Mouse (Mus musculus) spleen, adult 2 months (tissue): Measurements from ENCODE around the gene Kdm5a. TPM values are rescaled to one million over a fixed set of nuclear protein-coding genes. Genes with fewer than 3 reads are reported as not detected.

Experiments used
- DNase-seq, 2 experiments: peaks; one replicate each; pipeline versions ENCODE4 v3.0.0 to v3.0.0-alpha.2; 2012 to 2021; ENCODE audit warnings: low spot score in 2 of 2, low read depth in 1 of 2
- H3K27ac ChIP-seq: fragments of 200-500 bp; 2 replicates; pipeline ENCODE4 v1.5.1; 2012; ENCODE audit warnings: low read length, inconsistent platforms; ENCODE audit not compliant: insufficient read depth
- H3K27me3 ChIP-seq: fragments of 200-500 bp; 2 replicates; pipeline ENCODE4 v1.6.1; 2012; ENCODE audit warnings: mild to moderate bottlenecking, moderate library complexity, low read length, inconsistent platforms; ENCODE audit not compliant: control insufficient read depth, insufficient read depth
- H3K36me3 ChIP-seq: fragments of 200-500 bp; 2 replicates; pipeline ENCODE4 v1.6.1; 2012; ENCODE audit warnings: mild to moderate bottlenecking, low read length, inconsistent platforms; ENCODE audit not compliant: control insufficient read depth, insufficient read depth
- H3K4me1 ChIP-seq: fragments of 200-500 bp; 2 replicates; pipeline ENCODE4 v1.6.1; 2011; ENCODE audit warnings: inconsistent platforms; ENCODE audit not compliant: control insufficient read depth, insufficient read depth, insufficient read length
- H3K4me3 ChIP-seq: fragments of 200-500 bp; 2 replicates; pipeline ENCODE4 v1.5.1; 2011; ENCODE audit warnings: mild to moderate bottlenecking, inconsistent platforms; ENCODE audit not compliant: insufficient read depth, insufficient read length; ENCODE audit errors: extremely low read depth
- CTCF ChIP-seq: fragments of 200-500 bp; IDR thresholded peaks from 2 replicates; pipeline ENCODE4 v1.5.1; 2011; ENCODE audit warnings: mild to moderate bottlenecking, inconsistent platforms; ENCODE audit not compliant: insufficient read depth, insufficient read length, insufficient replicate concordance; ENCODE audit errors: extremely low read depth
- POLR2A ChIP-seq: fragments of 200-500 bp; IDR thresholded peaks from 2 replicates; pipeline ENCODE4 v1.6.1; 2011; ENCODE audit warnings: low read depth, low read length, inconsistent platforms
- WGBS: fragments of 180-500 bp; shearing (Covaris S2); methylation state at CpG from one replicate; pipeline ENCODE4 v1.1.7; 2018; 5-methylcytosine and 5-hydroxymethylcytosine counted together
- polyA plus RNA-seq: library from polyadenylated mRNA; depleted of rRNA; stranded (reverse); fragments of >200 nt; gene quantifications from 2 replicates; pipeline ENCODE4 v1.2.3, GENCODE M21; 2012

The Kdm5a gene
- polyA plus RNA-seq, 1 experiment: 4.2 TPM

DNA sequence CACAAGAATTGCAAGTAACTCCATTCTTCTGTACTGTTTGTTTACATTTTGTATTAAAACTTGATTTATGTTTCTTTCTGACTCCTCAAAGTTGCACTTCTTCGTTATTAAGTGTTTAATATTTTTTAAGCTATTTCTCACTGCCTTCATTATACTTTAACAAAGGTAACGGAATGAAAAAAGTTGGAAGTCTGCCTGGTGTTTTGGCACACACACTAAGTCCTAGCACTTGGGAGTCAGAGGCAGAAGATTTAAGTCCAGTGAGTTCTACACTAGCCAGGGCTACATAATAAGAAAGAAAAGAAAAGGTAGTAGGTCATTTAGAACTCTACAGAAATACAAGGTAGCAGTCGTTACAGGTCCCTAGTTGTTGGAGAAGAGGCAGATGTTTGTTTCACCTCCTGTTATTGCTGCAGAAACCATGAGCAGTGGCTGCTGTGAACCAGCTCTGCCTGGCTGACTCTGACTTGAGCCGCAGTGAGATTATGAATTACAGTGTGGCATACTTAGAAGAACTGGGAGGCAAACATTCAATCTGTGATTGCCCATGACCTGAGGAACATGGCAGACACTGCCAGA, 78.3 kb downstream of the Kdm5a start:
- no peak for DNase-seq
- H3K27me3 ChIP-seq: no peaks in the 10 kb centered on the region; the same call in 1 of the 2 replicates
- H3K4me3 ChIP-seq: no peak overlapping the region
- TF ChIP-seq CTCF: no peak
- no peak for TF ChIP-seq POLR2A
- H3K4me1 ChIP-seq: no peaks in the 10 kb centered on the region
- no peak overlapping the region for H3K27ac ChIP-seq
- H3K36me3 ChIP-seq: peaks cover 16% of the 10 kb centered on the region
- WGBS: 80% methylated on average over 4 of the region's 4 CpGs

GRCm38 (mm10) chr6:120443363-120444355, 79.7 kb downstream of the Kdm5a start:
- no peak for TF ChIP-seq POLR2A
- no peak for TF ChIP-seq CTCF

GRCm38 (mm10) chr6:120450208-120450607, 86.3 kb downstream of the Kdm5a start:
- Histone ChIP-seq H3K36me3 (no peaks in the 10 kb centered on the region), H3K27ac (no peak overlapping the region), H3K27me3 (no peaks in the 10 kb centered on the region), H3K4me3 (no peak overlapping the region), H3K4me1 (peaks cover 11% of the 10 kb centered on the region; the same call in 1 of the 2 replicates)
- WGBS: 85% methylated on average over 3 of the region's 3 CpGs
- TF ChIP-seq POLR2A (no peak), CTCF (no peak)
- DNase-seq: no peak

More at GRCm38 (mm10) chr6:120443363-120444355, 79.7 kb downstream of the Kdm5a start:
- no peaks in the 10 kb centered on the region; the same call in 1 of the 2 replicates for H3K27me3 ChIP-seq
- 89% methylated on average over 14 of the region's 14 CpGs for WGBS
- no peak for DNase-seq
- peaks cover 14% of the 10 kb centered on the region for H3K36me3 ChIP-seq
- no peak overlapping the region for H3K4me3 ChIP-seq
- no peak overlapping the region for H3K27ac ChIP-seq
- no peaks in the 10 kb centered on the region for H3K4me1 ChIP-seq

GRCm38 (mm10) chr6:120452384-120453102, 88.6 kb downstream of the Kdm5a start:
- TF ChIP-seq POLR2A (no peak), CTCF (no peak)
- no peaks in the 10 kb centered on the region for H3K27me3 ChIP-seq
- H3K27ac ChIP-seq: no peak overlapping the region
- no peaks in the 10 kb centered on the region for H3K36me3 ChIP-seq
- WGBS: 38% methylated on average over 11 of the region's 11 CpGs
- H3K4me3 ChIP-seq: no peak overlapping the region
- no peak for DNase-seq
- peaks cover 11% of the 10 kb centered on the region; the same call in 1 of the 2 replicates for H3K4me1 ChIP-seq

GRCm38 (mm10) chr6:120453103-120453445, 89.2 kb downstream of the Kdm5a start:
- H3K4me1 ChIP-seq: peaks cover 11% of the 10 kb centered on the region; the same call in 1 of the 2 replicates
- DNase-seq: no peak
- 36% methylated on average over 5 of the region's 5 CpGs for WGBS
- TF ChIP-seq POLR2A: no peak
- TF ChIP-seq CTCF: no peak
- H3K27ac ChIP-seq: no peak overlapping the region
- H3K4me3 ChIP-seq: no peak overlapping the region
- H3K36me3 ChIP-seq: no peaks in the 10 kb centered on the region
- H3K27me3 ChIP-seq: no peaks in the 10 kb centered on the region

DNA sequence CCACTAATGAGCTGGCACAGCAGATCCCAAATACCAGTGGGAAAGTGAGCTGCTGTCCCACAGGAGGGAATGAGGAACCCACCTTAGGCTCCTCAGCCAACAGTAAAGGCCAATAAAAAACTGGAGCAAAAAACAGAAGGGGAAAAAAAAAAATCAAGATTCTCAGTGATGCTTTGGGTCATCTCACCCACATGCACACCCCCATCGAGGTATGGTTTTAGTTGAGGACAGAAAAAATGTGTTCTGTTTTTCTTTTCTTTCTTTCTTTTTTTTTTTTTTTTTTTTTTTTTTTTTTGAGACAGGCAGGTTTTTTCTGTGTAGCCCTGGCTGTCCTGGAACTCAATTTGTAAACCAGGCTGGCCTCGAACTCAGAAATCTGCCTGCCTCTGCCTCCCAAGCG, 89.6 kb downstream of the Kdm5a start:
- TF ChIP-seq POLR2A: no peak

More for the DNA sequence above, 89.6 kb downstream of the Kdm5a start:
- 86% methylated on average over 3 of the region's 3 CpGs for whole genome bisulfite sequencing
- H3K4me1 ChIP-seq: peaks cover 11% of the 10 kb centered on the region; the same call in 1 of the 2 replicates
- H3K36me3 ChIP-seq: no peaks in the 10 kb centered on the region
- no peak for DNase-seq
- no peak overlapping the region for H3K4me3 ChIP-seq
- H3K27me3 ChIP-seq: no peaks in the 10 kb centered on the region
- no peak overlapping the region for H3K27ac ChIP-seq
